Mouse (Mus musculus) embryo, embryonic 10.5 days (tissue): ENCODE data around the gene Golm1.
"Not testable (repeated sequence)": the region's sequence is repeated elsewhere in the genome, so short reads cannot be mapped to it uniquely, and the experiment has no call there.

Experiments
- DNase-seq: peaks from one replicate; pipeline ENCODE4 v3.0.0-alpha.2; 2015; ENCODE audit warnings: low spot score

The Golm1 gene

GRCm38 (mm10) chr13:59675151-59676011 is at the start of gene Golm1:
TSS of gene Golm1 (minus strand) at chr13:59675811.
- peak; percentile 87 for DNase-seq

GRCm38 (mm10) chr13:59722089-59722488 is 46.5 kb upstream of the Golm1 start:
- not testable (repeated sequence) for DNase-seq

- DNase-seq, result no peak
These were observed 43.9 kb upstream of the Golm1 start for GRCm38 (mm10) chr13:59719475-59719874.

GRCm38 (mm10) chr13:59718857-59719440 is 43.3 kb upstream of the Golm1 start:
- DNase-seq, result not testable (repeated sequence)

GRCm38 (mm10) chr13:59713710-59714109 is 38.1 kb upstream of the Golm1 start:
- DNase-seq, result no peak

GRCm38 (mm10) chr13:59711984-59712383 is 36.4 kb upstream of the Golm1 start, which contains the start of gene Spata31d1b:
TSS of gene Spata31d1b (plus strand) at chr13:59712284.
- not testable (repeated sequence) for DNase-seq

GRCm38 (mm10) chr13:59710230-59710629 is 34.6 kb upstream of the Golm1 start, which contains the start of gene Spata31d1a:
TSS of gene Spata31d1a (minus strand) at chr13:59710330.
- DNase-seq, result no peak

GRCm38 (mm10) chr13:59704562-59704961 is 29.0 kb upstream of the Golm1 start:
- peak; percentile 39 for DNase-seq

- no peak for DNase-seq
These were observed 27.9 kb upstream of the Golm1 start for GRCm38 (mm10) chr13:59703514-59703913.

- not testable (repeated sequence) for DNase-seq
These were observed 24.5 kb upstream of the Golm1 start for GRCm38 (mm10) chr13:59700137-59700536.

- DNase-seq, result no peak
These were observed 23.5 kb upstream of the Golm1 start for GRCm38 (mm10) chr13:59699131-59699530.

GRCm38 (mm10) chr13:59695781-59696180 is 20.2 kb upstream of the Golm1 start:
- no peak for DNase-seq

GRCm38 (mm10) chr13:59694008-59694407 is 18.4 kb upstream of the Golm1 start, which contains the start of gene 4921517D22Rik:
TSS of gene 4921517D22Rik (minus strand) at chr13:59694108.
- no peak for DNase-seq

- peak; percentile 87 for DNase-seq
These were observed 15.9 kb upstream of the Golm1 start for GRCm38 (mm10) chr13:59691478-59691877.

GRCm38 (mm10) chr13:59690576-59690975 is 15.0 kb upstream of the Golm1 start:
- DNase-seq, result no peak

- DNase-seq, result no peak
These were observed 14.2 kb upstream of the Golm1 start for GRCm38 (mm10) chr13:59689843-59690242.

- no peak for DNase-seq
These were observed 13.7 kb upstream of the Golm1 start for GRCm38 (mm10) chr13:59689313-59689712.

- DNase-seq, result no peak
These were observed 12.7 kb upstream of the Golm1 start for GRCm38 (mm10) chr13:59688338-59688770.

- DNase-seq, result no peak
These were observed 9.6 kb upstream of the Golm1 start for GRCm38 (mm10) chr13:59685236-59685635.

- peak; percentile 64 for DNase-seq
These were observed 7.0 kb upstream of the Golm1 start for GRCm38 (mm10) chr13:59682629-59683028.

GRCm38 (mm10) chr13:59679908-59680307 is 4.3 kb upstream of the Golm1 start:
- no peak for DNase-seq

- DNase-seq, result no peak
These were observed 3.7 kb upstream of the Golm1 start for GRCm38 (mm10) chr13:59679306-59679705.
